Mouse (Mus musculus): ENCODE measurements around the gene Wdr66.

- TF ChIP-seq CTCF (IDR thresholded peaks at IDR 0.05; ENCODE audit: extremely low read depth, insufficient read depth, insufficient read length, insufficient replicate concordance) = no peak
- TF ChIP-seq POLR2A (IDR thresholded peaks at IDR 0.05; ENCODE audit: low read depth, low read length) = no peak
Observed at GRCm38 (mm10) chr5:123270917-123271316, 19.0 kb downstream of the Wdr66 start.

Data from spleen, adult 2 months (tissue).